Mouse (Mus musculus) embryonic facial prominence, embryonic 11.5 days (tissue): ENCODE results near the gene Cd55b. TPM values are rescaled to one million over a fixed set of nuclear protein-coding genes. Genes with fewer than 3 reads are reported as not detected.

Source experiments
- ATAC-seq: fragments of 200-750 bp; cut with Nextera tagmentation; replicated peaks from 2 replicates; pipeline ENCODE4 v1.8.0; 2017; ENCODE audit warnings: low read depth; ENCODE audit not compliant: insufficient number of reproducible peaks, low FRiP score, low TSS enrichment
- DNase-seq: peaks from one replicate; pipeline ENCODE4 v3.0.0-alpha.2; 2015; ENCODE audit warnings: low spot score
- H3K27ac ChIP-seq: fragments of 300-500 bp; sonication (generic); replicated peaks from 2 replicates; pipeline ENCODE4 v1.5.1; 2014; ENCODE audit warnings: mild to moderate bottlenecking, low read depth, low read length, control low read depth
- H3K27me3 ChIP-seq: fragments of 300-500 bp; sonication (generic); 2 replicates; pipeline ENCODE4 v1.6.1; 2014; ENCODE audit warnings: mild to moderate bottlenecking, low read length, moderate library complexity, mixed read lengths; ENCODE audit not compliant: control insufficient read depth, insufficient read depth
- H3K36me3 ChIP-seq: fragments of 300-500 bp; sonication (generic); replicated peaks from 2 replicates; pipeline ENCODE4 v1.6.1; 2014; ENCODE audit warnings: low read depth, mild to moderate bottlenecking, low read length, moderate library complexity, mixed read lengths; ENCODE audit not compliant: control insufficient read depth, insufficient read depth
- H3K4me1 ChIP-seq: fragments of 300-500 bp; sonication (generic); 2 replicates; pipeline ENCODE4 v1.6.1; 2014; ENCODE audit warnings: low read length, mixed read lengths; ENCODE audit not compliant: control insufficient read depth, insufficient read depth
- H3K4me2 ChIP-seq: fragments of 300-500 bp; sonication (generic); 2 replicates; pipeline ENCODE4 v1.6.1; 2014; ENCODE audit warnings: low read depth, mild to moderate bottlenecking, control low read depth, low read length, moderate library complexity
- H3K4me3 ChIP-seq: fragments of 300-500 bp; sonication (generic); 2 replicates; pipeline ENCODE4 v1.5.1; 2014; ENCODE audit warnings: low read depth, low read length, control low read depth
- H3K9ac ChIP-seq: fragments of 300-500 bp; sonication (generic); replicated peaks from 2 replicates; pipeline ENCODE4 v1.6.1; 2014; ENCODE audit warnings: mild to moderate bottlenecking, control low read depth, low read length
- H3K9me3 ChIP-seq: fragments of 300-500 bp; sonication (generic); replicated peaks from 2 replicates; pipeline ENCODE4 v1.6.1; 2016; ENCODE audit warnings: mild to moderate bottlenecking, low read length, inconsistent platforms, mixed read lengths; ENCODE audit not compliant: control insufficient read depth
- WGBS: fragments of 180-500 bp; shearing (Covaris S2); extraction: QIAGEN DNeasy Blood & Tissue Kit; methylation state at CpG from one replicate; pipeline ENCODE4 v1.1.7; 2014; 5-methylcytosine and 5-hydroxymethylcytosine counted together
- polyA plus RNA-seq: library from polyadenylated mRNA; unstranded; fragments of >200 nt; fragmentation: Nextera tagmentation; extraction: Ambion mirVana; gene quantifications from 2 replicates; pipeline ENCODE4 v1.2.1, GENCODE M21; 2014

Gene Cd55b
- polyA plus RNA-seq, 1 experiment from 2014 or later = not detected

- no peaks in the 10 kb centered on the region for H3K27me3 ChIP-seq
- H3K36me3 ChIP-seq = no peaks in the 10 kb centered on the region
- no peak for ATAC-seq
Measured at GRCm38 (mm10) chr1:130373398-130374083, 49.3 kb downstream of the Cd55b start.

GRCm38 (mm10) chr1:130371895-130372528, 50.8 kb downstream of the Cd55b start:
- Histone ChIP-seq H3K27me3 (no peaks in the 10 kb centered on the region), H3K9me3 (no peaks in the 10 kb centered on the region), H3K4me3 (no peak overlapping the region), H3K9ac (no peak overlapping the region), H3K36me3 (no peaks in the 10 kb centered on the region), H3K4me1 (no peaks in the 10 kb centered on the region), H3K4me2 (no peak overlapping the region), H3K27ac (no peak overlapping the region)
- 38% methylated on average over 7 of the region's 7 CpGs for WGBS
- peak; percentile 81 for DNase-seq
- ATAC-seq = no peak

More at GRCm38 (mm10) chr1:130373398-130374083, 49.3 kb downstream of the Cd55b start:
- Histone ChIP-seq H3K4me1 (no peaks in the 10 kb centered on the region), H3K4me3 (no peak overlapping the region), H3K9ac (no peak overlapping the region), H3K27ac (no peak overlapping the region), H3K9me3 (no peaks in the 10 kb centered on the region), H3K4me2 (no peak overlapping the region)
- no peak for DNase-seq
- WGBS = 10% methylated on average over 2 of the region's 2 CpGs

- no peaks in the 10 kb centered on the region for H3K9me3 ChIP-seq
- DNase-seq = no peak
- H3K9ac ChIP-seq = no peak overlapping the region
- H3K4me3 ChIP-seq = no peak overlapping the region
- H3K27me3 ChIP-seq = no peaks in the 10 kb centered on the region
- no peak overlapping the region for H3K4me2 ChIP-seq
- no peak for ATAC-seq
- 82% methylated on average over 5 of the region's 5 CpGs for WGBS
- H3K36me3 ChIP-seq = no peaks in the 10 kb centered on the region
- H3K4me1 ChIP-seq = no peaks in the 10 kb centered on the region
- H3K27ac ChIP-seq = no peak overlapping the region
Measured at GRCm38 (mm10) chr1:130371291-130371690, 51.5 kb downstream of the Cd55b start.

- H3K4me1 ChIP-seq = no peaks in the 10 kb centered on the region
- H3K27me3 ChIP-seq = no peaks in the 10 kb centered on the region
- 21% methylated on average over 1 of the region's 1 CpGs for WGBS
- H3K36me3 ChIP-seq = no peaks in the 10 kb centered on the region
- no peak overlapping the region for H3K4me3 ChIP-seq
- ATAC-seq (0 out of 2 replicates have a peak, but pooled peaks have one; percentile 34), DNase-seq (peak; percentile 72)
- no peak overlapping the region for H3K27ac ChIP-seq
- no peak overlapping the region for H3K9ac ChIP-seq
- no peak overlapping the region for H3K4me2 ChIP-seq
- H3K9me3 ChIP-seq = no peaks in the 10 kb centered on the region
Measured at GRCm38 (mm10) chr1:130350077-130350635, 72.7 kb downstream of the Cd55b start.

- H3K36me3 ChIP-seq = no peaks in the 10 kb centered on the region
- no peaks in the 10 kb centered on the region for H3K9me3 ChIP-seq
- no peak overlapping the region for H3K4me2 ChIP-seq
- 81% methylated on average over 9 of the region's 9 CpGs for WGBS
- ATAC-seq (no peak), DNase-seq (no peak)
- H3K4me1 ChIP-seq = no peaks in the 10 kb centered on the region
- H3K9ac ChIP-seq = no peak overlapping the region
- no peak overlapping the region for H3K27ac ChIP-seq
- H3K27me3 ChIP-seq = no peaks in the 10 kb centered on the region
- no peak overlapping the region for H3K4me3 ChIP-seq
Measured at GRCm38 (mm10) chr1:130342429-130342828, 80.4 kb downstream of the Cd55b start.

Other genes starting within 250 kb of the Cd55b start
- gene Cd55, start 39.7 kb upstream of the Cd55b start, polyA plus RNA-seq = 4.3 and 5.2 TPM in 2 replicates
- gene Zp3r, start 206.6 kb upstream of the Cd55b start, polyA plus RNA-seq = not detected in 2 replicates
- not detected in 2 replicates for gene C4bp, start 238.6 kb upstream of the Cd55b start, polyA plus RNA-seq